Mouse (Mus musculus) lung, postnatal 0 days (tissue): ENCODE results near the gene Mroh7.

ENCODE experiments used
- CTCF ChIP-seq: IDR thresholded peaks from 2 replicates; pipeline ENCODE4 v1.5.1; 2016; ENCODE audit warnings: antibody characterized with exemption, mild to moderate bottlenecking
- EP300 ChIP-seq: IDR thresholded peaks from 2 replicates; pipeline ENCODE4 v1.6.1; 2016; ENCODE audit warnings: antibody characterized with exemption, mild to moderate bottlenecking, control low read depth

- TF ChIP-seq CTCF (no peak), EP300 (no peak)
These were observed 7.2 kb upstream of the Mroh7 start for GRCm38 (mm10) chr4:106737904-106738303.
